Mouse (Mus musculus): ENCODE measurements around the gene Rasa3. TPM values are rescaled to one million over a fixed set of nuclear protein-coding genes. Genes with fewer than 3 reads are reported as not detected.

Rasa3 gene
- polyA plus RNA-seq, 1 experiment = 67.0 TPM

GRCm38 (mm10) chr8:13697681-13698080 lies 20.3 kb upstream of the Rasa3 start:
- Histone ChIP-seq H3K27me3 (ENCODE audit: control insufficient read depth, insufficient read depth, insufficient read length) (no peaks in the 10 kb centered on the region), H3K79me3 (ENCODE audit: low read depth) (no peaks in the 10 kb centered on the region), H3K79me2 (ENCODE audit: control insufficient read depth, insufficient read depth) (no peaks in the 10 kb centered on the region), H3ac (ENCODE audit: control insufficient read depth, insufficient read length, low read depth) (no peak overlapping the region), H3K36me3 (ENCODE audit: control insufficient read depth, insufficient read depth) (no peaks in the 10 kb centered on the region), H3K4me3 (ENCODE audit: insufficient read depth, poor library complexity, severe bottlenecking) (no peak overlapping the region)
- TF ChIP-seq FOSL1 (IDR thresholded peaks at IDR 0.05; ENCODE audit: insufficient read depth, low read length, poor library complexity, severe bottlenecking) (no peak), MAX (IDR thresholded peaks at IDR 0.05) (no peak), MYOG (IDR thresholded peaks at IDR 0.05; ENCODE audit: control insufficient read depth, extremely low read depth, insufficient read length) (no peak), MYOD1 (IDR thresholded peaks at IDR 0.05; ENCODE audit: control insufficient read depth, insufficient read length, low read depth) (no peak), CTCF (IDR thresholded peaks at IDR 0.05; ENCODE audit: control insufficient read depth, insufficient read depth, insufficient read length) (no peak), USF1 (IDR thresholded peaks at IDR 0.05; ENCODE audit: low read depth) (no peak), CEBPB (IDR thresholded peaks at IDR 0.05; ENCODE audit: low read depth) (no peak)

GRCm38 (mm10) chr8:13697196-13697595 lies 19.8 kb upstream of the Rasa3 start:
- Histone ChIP-seq H3K27me3 (ENCODE audit: control insufficient read depth, insufficient read depth, insufficient read length) (no peaks in the 10 kb centered on the region), H3K79me3 (ENCODE audit: low read depth) (no peaks in the 10 kb centered on the region), H3K79me2 (ENCODE audit: control insufficient read depth, insufficient read depth) (no peaks in the 10 kb centered on the region), H3K36me3 (ENCODE audit: control insufficient read depth, insufficient read depth) (no peaks in the 10 kb centered on the region), H3ac (ENCODE audit: control insufficient read depth, insufficient read length, low read depth) (no peak overlapping the region), H3K4me3 (ENCODE audit: insufficient read depth, poor library complexity, severe bottlenecking) (no peak overlapping the region)
- no peak for TF ChIP-seq FOSL1 (IDR thresholded peaks at IDR 0.05; ENCODE audit: insufficient read depth, low read length, poor library complexity, severe bottlenecking)
- no peak for TF ChIP-seq MAX (IDR thresholded peaks at IDR 0.05)
- no peak for TF ChIP-seq USF1 (IDR thresholded peaks at IDR 0.05; ENCODE audit: low read depth)
- no peak for TF ChIP-seq MYOG (IDR thresholded peaks at IDR 0.05; ENCODE audit: control insufficient read depth, extremely low read depth, insufficient read length)
- TF ChIP-seq CTCF (IDR thresholded peaks at IDR 0.05; ENCODE audit: control insufficient read depth, insufficient read depth, insufficient read length) = no peak
- TF ChIP-seq MYOD1 (IDR thresholded peaks at IDR 0.05; ENCODE audit: control insufficient read depth, insufficient read length, low read depth) = no peak
- TF ChIP-seq CEBPB (IDR thresholded peaks at IDR 0.05; ENCODE audit: low read depth) = no peak

GRCm38 (mm10) chr8:13696157-13696556 lies 18.8 kb upstream of the Rasa3 start:
- TF ChIP-seq MYOD1 (IDR thresholded peaks at IDR 0.05; ENCODE audit: control insufficient read depth, insufficient read length, low read depth) (peak; percentile 40), MAX (IDR thresholded peaks at IDR 0.05) (peak; percentile 28), USF1 (IDR thresholded peaks at IDR 0.05; ENCODE audit: low read depth) (no peak)
- H3K36me3 ChIP-seq (ENCODE audit: control insufficient read depth, insufficient read depth) = no peaks in the 10 kb centered on the region
- H3K4me3 ChIP-seq (ENCODE audit: insufficient read depth, poor library complexity, severe bottlenecking) = no peak overlapping the region

DNA sequence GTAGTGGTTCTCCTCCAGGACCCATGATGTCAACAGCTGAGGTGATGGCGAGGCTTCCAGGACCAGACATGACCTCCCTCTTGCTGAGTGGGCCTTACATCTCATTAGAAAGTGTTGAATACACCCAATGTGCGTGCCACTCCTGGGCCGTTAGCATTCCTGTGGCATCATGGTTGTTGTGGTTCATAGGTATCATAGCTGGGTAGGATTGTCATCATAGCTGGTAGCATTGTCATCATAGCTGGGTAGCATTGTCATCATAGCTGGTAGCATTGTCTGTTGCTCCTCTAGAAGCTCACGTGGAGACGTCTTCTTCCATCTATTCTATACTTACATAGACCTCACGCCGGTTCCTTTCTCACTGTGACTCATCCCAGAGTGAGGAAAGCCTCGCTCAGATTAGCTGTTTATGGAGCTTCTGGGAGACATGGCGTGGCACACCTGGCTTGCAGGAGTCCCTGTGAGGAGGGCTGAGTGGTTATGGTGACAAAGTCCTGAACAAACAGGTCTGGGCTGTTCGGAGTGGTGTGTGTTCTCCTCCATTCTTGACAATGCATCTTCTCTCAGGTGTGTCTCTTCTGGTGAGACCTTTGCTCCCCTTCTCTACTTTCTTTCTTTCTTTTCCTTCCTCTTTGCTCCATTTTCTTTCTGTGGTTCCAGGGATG lies 17.9 kb upstream of the Rasa3 start:
- H3K27me3 ChIP-seq (ENCODE audit: control insufficient read depth, insufficient read depth, insufficient read length) = no peaks in the 10 kb centered on the region
- TF ChIP-seq FOSL1 (IDR thresholded peaks at IDR 0.05; ENCODE audit: insufficient read depth, low read length, poor library complexity, severe bottlenecking) (peak; percentile 61), USF1 (IDR thresholded peaks at IDR 0.05; ENCODE audit: low read depth) (peak; percentile 77), MAX (IDR thresholded peaks at IDR 0.05) (peak; percentile 73), CEBPB (IDR thresholded peaks at IDR 0.05; ENCODE audit: low read depth) (no peak), MYOD1 (IDR thresholded peaks at IDR 0.05; ENCODE audit: control insufficient read depth, insufficient read length, low read depth) (peak; percentile 37)
- no peak overlapping the region for H3ac ChIP-seq (ENCODE audit: control insufficient read depth, insufficient read length, low read depth)
- no peaks in the 10 kb centered on the region for H3K79me2 ChIP-seq (ENCODE audit: control insufficient read depth, insufficient read depth)
- H3K36me3 ChIP-seq (ENCODE audit: control insufficient read depth, insufficient read depth) = no peaks in the 10 kb centered on the region
- no peak overlapping the region for H3K4me3 ChIP-seq (ENCODE audit: insufficient read depth, poor library complexity, severe bottlenecking)
- H3K79me3 ChIP-seq (ENCODE audit: low read depth) = no peaks in the 10 kb centered on the region

More at GRCm38 (mm10) chr8:13696157-13696556, 18.8 kb upstream of the Rasa3 start:
- Histone ChIP-seq H3K27me3 (ENCODE audit: control insufficient read depth, insufficient read depth, insufficient read length) (no peaks in the 10 kb centered on the region), H3K79me2 (ENCODE audit: control insufficient read depth, insufficient read depth) (no peaks in the 10 kb centered on the region), H3ac (ENCODE audit: control insufficient read depth, insufficient read length, low read depth) (no peak overlapping the region), H3K79me3 (ENCODE audit: low read depth) (no peaks in the 10 kb centered on the region)

- TF ChIP-seq USF1 (IDR thresholded peaks at IDR 0.05; ENCODE audit: low read depth) (no peak), MYOG (IDR thresholded peaks at IDR 0.05; ENCODE audit: control insufficient read depth, extremely low read depth, insufficient read length) (no peak), FOSL1 (IDR thresholded peaks at IDR 0.05; ENCODE audit: insufficient read depth, low read length, poor library complexity, severe bottlenecking) (no peak), CTCF (IDR thresholded peaks at IDR 0.05; ENCODE audit: control insufficient read depth, insufficient read depth, insufficient read length) (no peak), MAX (IDR thresholded peaks at IDR 0.05) (no peak), MYOD1 (IDR thresholded peaks at IDR 0.05; ENCODE audit: control insufficient read depth, insufficient read length, low read depth) (no peak), CEBPB (IDR thresholded peaks at IDR 0.05; ENCODE audit: low read depth) (no peak)
- H3ac ChIP-seq (ENCODE audit: control insufficient read depth, insufficient read length, low read depth) = no peak overlapping the region
Observed at GRCm38 (mm10) chr8:13694735-13695134, 17.3 kb upstream of the Rasa3 start.

More at GRCm38 (mm10) chr8:13694735-13695134, 17.3 kb upstream of the Rasa3 start:
- Histone ChIP-seq H3K4me3 (ENCODE audit: insufficient read depth, poor library complexity, severe bottlenecking) (no peak overlapping the region), H3K79me2 (ENCODE audit: control insufficient read depth, insufficient read depth) (no peaks in the 10 kb centered on the region), H3K79me3 (ENCODE audit: low read depth) (no peaks in the 10 kb centered on the region), H3K27me3 (ENCODE audit: control insufficient read depth, insufficient read depth, insufficient read length) (no peaks in the 10 kb centered on the region), H3K36me3 (ENCODE audit: control insufficient read depth, insufficient read depth) (no peaks in the 10 kb centered on the region)
